10 mouse cellular contexts compared by ENCODE assay signal in the genomic region with DNA sequence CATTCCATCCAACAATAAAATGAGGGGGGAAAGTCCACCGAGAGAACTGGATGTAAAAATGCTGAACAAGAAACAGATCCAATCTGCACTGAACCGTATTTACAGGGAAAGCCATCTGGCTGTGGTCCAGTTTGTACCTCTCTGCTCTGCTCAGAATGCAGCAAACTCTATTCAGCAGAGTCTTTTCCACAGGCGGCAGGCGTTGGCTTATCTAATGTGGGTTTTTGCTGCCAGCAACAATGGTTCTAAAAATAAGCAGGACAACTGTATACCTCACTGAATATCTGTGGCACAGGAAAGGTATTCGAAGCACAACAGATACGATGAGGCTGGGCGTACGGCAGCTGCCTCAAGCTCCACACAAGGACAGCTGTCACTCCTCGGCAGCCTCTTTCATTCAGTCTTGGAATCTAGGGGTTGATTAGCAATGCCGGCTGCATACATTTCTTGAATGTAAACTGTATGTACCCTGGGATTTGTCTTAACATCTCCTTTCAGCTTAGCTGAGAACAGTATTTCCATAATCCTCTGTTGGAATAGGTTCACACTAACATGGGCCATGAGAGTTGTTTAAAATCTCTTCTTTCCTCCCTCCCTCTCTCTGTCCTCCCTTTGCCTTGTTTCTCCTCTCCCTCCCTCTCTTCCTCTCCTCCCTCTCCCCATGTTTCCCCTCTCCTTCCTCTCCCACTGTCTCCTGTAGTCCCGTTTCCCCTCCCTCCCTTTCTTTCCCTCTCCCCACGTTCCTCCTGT.
DNase-seq lines count a peak whose midpoint lies in the region; ATAC-seq lines count a peak whose summit lies in the region.
"Had no signal": no experiment of that assay in that cellular context is flagged by ENCODE, and none has a peak within 500 bp of the region (broad histone marks: within the 10 kb centered on the region; RNA-seq: fewer than 3 reads in every experiment).

No protein-coding gene starts in this region.

- peak; percentile 83 for ATAC-seq in forebrain, embryonic 15.5 days (replicated peaks)
- peak; percentile 75 for ATAC-seq in midbrain, embryonic 11.5 days (ENCODE audit: low FRiP score)

- 2% methylated on average over 12 of the region's 12 CpGs for WGBS in forebrain, embryonic 15.5 days
- 27% methylated on average over 12 of the region's 12 CpGs for WGBS in midbrain, embryonic 11.5 days

- H3K9me3 ChIP-seq in forebrain, embryonic 15.5 days = no peaks in the 10 kb centered on the region
- H3K9me3 ChIP-seq in midbrain, embryonic 11.5 days (ENCODE audit: control insufficient read depth, low read length) = no peaks in the 10 kb centered on the region
- H3K9me3 ChIP-seq: lung, embryonic 15.5 days had no signal

- peak overlapping the region; percentile 49; the same call in 1 of the 2 replicates for H3K27ac ChIP-seq in forebrain, embryonic 15.5 days (replicated peaks)
- peak overlapping the region; percentile 14 for H3K27ac ChIP-seq in midbrain, embryonic 11.5 days (ENCODE audit: low read depth, low read length)
- H3K27ac ChIP-seq: lung, embryonic 15.5 days had no signal

- H3K4me3 ChIP-seq in forebrain, embryonic 15.5 days = no peak overlapping the region
- H3K4me3 ChIP-seq in midbrain, embryonic 11.5 days (ENCODE audit: low read depth, low read length) = no peak overlapping the region
- H3K4me3 ChIP-seq: lung, embryonic 15.5 days had no signal

- H3K4me1 ChIP-seq in forebrain, embryonic 15.5 days = peaks cover 12% of the 10 kb centered on the region
- peaks cover 17% of the 10 kb centered on the region for H3K4me1 ChIP-seq in midbrain, embryonic 11.5 days (ENCODE audit: control insufficient read depth, insufficient read depth, low read length)

- intact Hi-C loops in heart, postnatal 25 days (cut with DNase I) = no loop called here

- H3K9ac ChIP-seq in forebrain, embryonic 15.5 days (replicated peaks) = no peak overlapping the region; the same call in 1 of the 2 replicates
- H3K9ac ChIP-seq in midbrain, embryonic 11.5 days (ENCODE audit: low read length) = peak overlapping the region; percentile 20; the same call in 1 of the 2 replicates
- H3K9ac ChIP-seq: lung, embryonic 15.5 days had no signal

- peak; percentile 2 to 7 for DNase-seq in heart, adult 18-20 months
- no peak for DNase-seq in heart, postnatal 25 days (ENCODE audit: low spot score)
- DNase-seq in layer of hippocampus, adult 11-12 months (ENCODE audit: low spot score) = peak; percentile 57
- DNase-seq in midbrain, embryonic 11.5 days (ENCODE audit: low spot score, missing footprints) = peak; percentile 90
- DNase-seq in spleen, adult 18-20 months = no peak
- no peak for DNase-seq in spleen, postnatal 36 days (ENCODE audit: low spot score in 2 of 2)
- DNase-seq in liver = no peak

- no peaks in the 10 kb centered on the region for H3K27me3 ChIP-seq in forebrain, embryonic 15.5 days
- H3K27me3 ChIP-seq in midbrain, embryonic 11.5 days (ENCODE audit: control insufficient read depth, insufficient read depth, low read length) = no peaks in the 10 kb centered on the region
- H3K27me3 ChIP-seq: CH12.LX; lung, embryonic 15.5 days had no signal

- H3K36me3 ChIP-seq in forebrain, embryonic 15.5 days = no peaks in the 10 kb centered on the region
- no peaks in the 10 kb centered on the region for H3K36me3 ChIP-seq in midbrain, embryonic 11.5 days (ENCODE audit: control insufficient read depth, insufficient read depth, low read length)
- H3K36me3 ChIP-seq: lung, embryonic 15.5 days had no signal

- H3K4me2 ChIP-seq in forebrain, embryonic 15.5 days (replicated peaks) = peak overlapping the region; percentile 36
- H3K4me2 ChIP-seq in midbrain, embryonic 11.5 days = peak overlapping the region; percentile 19; the same call in 1 of the 2 replicates
- H3K4me2 ChIP-seq: lung, embryonic 15.5 days had no signal

Comparison
In these comparisons a context has a peak if more than half of its experiments do, and no peak if none do; other contexts are left out.
1. DNase-seq: peak in heart, adult 18-20 months (2 of 2), layer of hippocampus, adult 11-12 months (single experiment) and midbrain, embryonic 11.5 days (single experiment); none in heart, postnatal 25 days (single experiment), spleen, adult 18-20 months (0 of 2), spleen, postnatal 36 days (0 of 2) and liver (single experiment).